Mouse (Mus musculus) naive thymus-derived CD4-positive, alpha-beta T cell, adult 5 months (primary cell): Measurements from ENCODE around the gene Aldh1a2. TPM values are rescaled to one million over a fixed set of nuclear protein-coding genes. Genes with fewer than 3 reads are reported as not detected.

Experiments used
- polyA plus RNA-seq: library from polyadenylated mRNA; unstranded; fragments of 100-300 nt; shearing (Covaris generic); gene quantifications from one replicate; pipeline ENCODE4 v1.2.1, GENCODE M21; 2017

The Aldh1a2 gene
- not detected for polyA plus RNA-seq

DNA sequence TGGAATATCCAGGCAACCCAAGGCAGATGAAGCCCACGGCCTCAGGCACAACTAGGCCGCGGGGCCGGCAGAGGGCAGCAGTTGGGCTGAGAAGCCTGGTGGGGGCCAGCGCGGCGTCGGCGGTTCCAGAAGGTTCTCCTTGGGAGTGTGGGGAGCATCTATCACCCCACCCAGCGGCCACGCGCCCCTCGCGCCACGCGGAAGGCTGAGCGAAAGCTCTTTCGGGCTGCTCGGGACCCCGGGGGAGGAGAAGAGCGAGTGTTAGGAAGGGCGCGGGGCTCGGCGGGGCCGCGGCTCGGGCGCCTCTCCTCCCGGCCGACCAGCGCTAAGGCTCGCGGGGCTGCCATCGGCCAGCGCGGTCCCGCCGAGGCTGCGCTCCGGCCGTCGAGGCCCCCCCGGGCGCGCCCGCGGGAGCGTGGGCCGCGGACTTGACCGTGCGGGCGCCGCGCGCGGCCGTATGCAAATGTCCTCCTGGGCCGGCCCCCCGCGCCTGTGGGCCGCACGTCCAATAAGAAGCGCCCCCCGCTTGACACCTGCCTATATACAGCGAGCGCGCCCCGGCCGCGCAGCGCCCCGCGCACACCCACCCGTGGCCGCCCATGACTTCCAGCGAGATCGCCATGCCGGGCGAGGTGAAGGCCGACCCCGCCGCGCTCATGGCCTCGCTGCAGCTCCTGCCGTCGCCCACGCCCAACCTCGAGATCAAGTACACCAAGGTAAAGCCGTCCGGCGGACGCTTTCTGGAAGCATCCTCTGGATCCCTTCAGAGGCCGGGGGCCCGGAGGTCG is at the start of gene Aldh1a2:
Gene Aldh1a2 (plus strand): TSS at position 542 of the 788 bp plus-strand sequence.

DNA sequence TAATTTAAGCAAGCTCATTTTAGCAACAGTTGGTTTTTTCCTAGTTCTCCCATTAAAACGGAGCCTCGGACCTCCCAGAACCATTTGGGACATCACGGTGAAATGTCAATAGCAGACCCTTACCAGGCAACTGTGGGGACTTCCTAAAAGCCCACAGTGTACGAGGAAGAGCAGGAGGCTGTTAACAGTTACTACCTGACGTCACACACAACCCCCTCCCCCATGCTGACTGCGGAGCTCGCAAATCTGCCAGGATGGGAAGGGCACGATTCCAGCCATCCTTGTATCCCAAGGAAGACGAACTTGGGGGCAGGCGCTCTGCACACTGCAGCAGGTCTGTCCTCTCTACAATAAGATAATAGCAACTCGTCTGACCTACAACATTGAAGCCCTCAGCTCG is 47.1 kb upstream of the Aldh1a2 start, which contains the start of gene Aqp9:
Gene Aqp9 (minus strand): TSS at position 172 of the 400 bp plus-strand sequence.

Other genes with a start within 250 kb of the Aldh1a2 start
- gene Aqp9, start 47.1 kb upstream of the Aldh1a2 start, polyA plus RNA-seq: 1.1 TPM